Mouse (Mus musculus): ENCODE measurements around the gene Ttf1.
"Not testable (repeated sequence)": the region's sequence is repeated elsewhere in the genome, so short reads cannot be mapped to it uniquely, and the experiment has no call there.

Gene Ttf1

GRCm38 (mm10) chr2:29054545-29054935 is 5.5 kb upstream of the Ttf1 start:
- peak; percentile 9 for DNase-seq (ENCODE audit: extremely low read depth, insufficient read length, low spot score)

- peak; percentile 8 for DNase-seq (ENCODE audit: extremely low read depth, insufficient read length, low spot score)
Measured at GRCm38 (mm10) chr2:29054991-29055390, 5.1 kb upstream of the Ttf1 start, which contains the start of gene Cfap77. Cfap77 (minus strand) TSS chr2:29055066.

GRCm38 (mm10) chr2:29065796-29066195 is 5.7 kb downstream of the Ttf1 start:
- DNase-seq (ENCODE audit: extremely low read depth, insufficient read length, low spot score) = no peak

GRCm38 (mm10) chr2:29066410-29066809 is 6.3 kb downstream of the Ttf1 start:
- DNase-seq (ENCODE audit: extremely low read depth, insufficient read length, low spot score) = no peak

- no peak for DNase-seq (ENCODE audit: extremely low read depth, insufficient read length, low spot score)
Measured at GRCm38 (mm10) chr2:29074676-29075075, 14.6 kb downstream of the Ttf1 start.

GRCm38 (mm10) chr2:29075331-29076070 is 15.4 kb downstream of the Ttf1 start:
- DNase-seq (ENCODE audit: extremely low read depth, insufficient read length, low spot score) = no peak

GRCm38 (mm10) chr2:29076226-29076625 is 16.2 kb downstream of the Ttf1 start:
- no peak for DNase-seq (ENCODE audit: extremely low read depth, insufficient read length, low spot score)

GRCm38 (mm10) chr2:29081965-29082364 is 21.9 kb downstream of the Ttf1 start:
- no peak for DNase-seq (ENCODE audit: extremely low read depth, insufficient read length, low spot score)

- DNase-seq (ENCODE audit: extremely low read depth, insufficient read length, low spot score) = no peak
Measured at GRCm38 (mm10) chr2:29086026-29086425, 26.0 kb downstream of the Ttf1 start.

GRCm38 (mm10) chr2:29089276-29089675 is 29.2 kb downstream of the Ttf1 start:
- DNase-seq (ENCODE audit: extremely low read depth, insufficient read length, low spot score) = not testable (repeated sequence)

GRCm38 (mm10) chr2:29095674-29096073 is 35.6 kb downstream of the Ttf1 start:
- DNase-seq (ENCODE audit: extremely low read depth, insufficient read length, low spot score) = no peak

- DNase-seq (ENCODE audit: extremely low read depth, insufficient read length, low spot score) = no peak
Measured at GRCm38 (mm10) chr2:29096751-29097150, 36.7 kb downstream of the Ttf1 start.

GRCm38 (mm10) chr2:29097465-29097864 is 37.4 kb downstream of the Ttf1 start:
- DNase-seq (ENCODE audit: extremely low read depth, insufficient read length, low spot score) = no peak

- not testable (repeated sequence) for DNase-seq (ENCODE audit: extremely low read depth, insufficient read length, low spot score)
Measured at GRCm38 (mm10) chr2:29097955-29098354, 37.9 kb downstream of the Ttf1 start.

- no peak for DNase-seq (ENCODE audit: extremely low read depth, insufficient read length, low spot score)
Measured at GRCm38 (mm10) chr2:29098786-29099185, 38.7 kb downstream of the Ttf1 start.

GRCm38 (mm10) chr2:29099646-29100045 is 39.6 kb downstream of the Ttf1 start:
- no peak for DNase-seq (ENCODE audit: extremely low read depth, insufficient read length, low spot score)

- peak; percentile 41 for DNase-seq (ENCODE audit: extremely low read depth, insufficient read length, low spot score)
Measured at GRCm38 (mm10) chr2:29100822-29101534, 40.9 kb downstream of the Ttf1 start.

- DNase-seq (ENCODE audit: extremely low read depth, insufficient read length, low spot score) = not testable (repeated sequence)
Measured at GRCm38 (mm10) chr2:29102416-29103377, 42.6 kb downstream of the Ttf1 start.

GRCm38 (mm10) chr2:29120969-29121368 is 60.9 kb downstream of the Ttf1 start:
- DNase-seq (ENCODE audit: extremely low read depth, insufficient read length, low spot score) = no peak

- DNase-seq (ENCODE audit: extremely low read depth, insufficient read length, low spot score) = no peak
Measured at GRCm38 (mm10) chr2:29122446-29122845, 62.4 kb downstream of the Ttf1 start.

Data from 3134 (cell line).